Mouse (Mus musculus): ENCODE data around the gene Kpna4. TPM values are rescaled to one million over a fixed set of nuclear protein-coding genes. Genes with fewer than 3 reads are reported as not detected.

Gene Kpna4
- total and polyA plus RNA-seq, 2 experiments from 2014 or later, result 27.3 to 67.0 TPM

GRCm38 (mm10) chr3:69094456-69094855 lies 32.5 kb downstream of the Kpna4 start:
- Histone ChIP-seq H3K4me2 (ENCODE audit: low read depth, low read length, poor library complexity, severe bottlenecking) (no peak overlapping the region), H3K9me3 (ENCODE audit: low read length) (no peaks in the 10 kb centered on the region), H3K9ac (replicated peaks; ENCODE audit: low read length, poor library complexity, severe bottlenecking) (no peak overlapping the region), H3K36me3 (ENCODE audit: insufficient read depth, low read length) (peaks cover 26% of the 10 kb centered on the region), H3K4me1 (ENCODE audit: insufficient read depth, low read length) (no peaks in the 10 kb centered on the region), H3K4me3 (ENCODE audit: low read depth, low read length) (no peak overlapping the region), H3K27me3 (ENCODE audit: insufficient read depth, low read length) (no peaks in the 10 kb centered on the region), H3K27ac (ENCODE audit: low read depth, low read length) (no peak overlapping the region)
- DNase-seq (ENCODE audit: low spot score) (no peak), ATAC-seq (ENCODE audit: low FRiP score) (no peak)
- no peak for TF ChIP-seq CTCF (IDR thresholded peaks at IDR 0.05)
- WGBS, result 95% methylated on average over 7 of the region's 7 CpGs

- Histone ChIP-seq H3K4me2 (ENCODE audit: low read depth, low read length, poor library complexity, severe bottlenecking) (no peak overlapping the region), H3K27me3 (ENCODE audit: insufficient read depth, low read length) (no peaks in the 10 kb centered on the region), H3K9ac (replicated peaks; ENCODE audit: low read length, poor library complexity, severe bottlenecking) (no peak overlapping the region), H3K36me3 (ENCODE audit: insufficient read depth, low read length) (no peaks in the 10 kb centered on the region), H3K4me3 (ENCODE audit: low read depth, low read length) (no peak overlapping the region), H3K27ac (ENCODE audit: low read depth, low read length) (no peak overlapping the region), H3K4me1 (ENCODE audit: insufficient read depth, low read length) (no peaks in the 10 kb centered on the region), H3K9me3 (ENCODE audit: low read length) (no peaks in the 10 kb centered on the region)
- WGBS, result 27% methylated on average over 1 of the region's 1 CpGs
- DNase-seq (ENCODE audit: low spot score) (peak; percentile 69), ATAC-seq (ENCODE audit: low FRiP score) (no peak)
- TF ChIP-seq CTCF (IDR thresholded peaks at IDR 0.05), result peak; percentile 79
Measured at GRCm38 (mm10) chr3:69064005-69064404, 62.9 kb downstream of the Kpna4 start.

GRCm38 (mm10) chr3:69062764-69063163 lies 64.1 kb downstream of the Kpna4 start:
- Histone ChIP-seq H3K9me3 (ENCODE audit: low read length) (no peaks in the 10 kb centered on the region), H3K4me3 (ENCODE audit: low read depth, low read length) (no peak overlapping the region), H3K27ac (ENCODE audit: low read depth, low read length) (no peak overlapping the region), H3K4me1 (ENCODE audit: insufficient read depth, low read length) (no peaks in the 10 kb centered on the region), H3K36me3 (ENCODE audit: insufficient read depth, low read length) (no peaks in the 10 kb centered on the region), H3K4me2 (ENCODE audit: low read depth, low read length, poor library complexity, severe bottlenecking) (no peak overlapping the region), H3K9ac (replicated peaks; ENCODE audit: low read length, poor library complexity, severe bottlenecking) (no peak overlapping the region), H3K27me3 (ENCODE audit: insufficient read depth, low read length) (no peaks in the 10 kb centered on the region)
- no peak for ATAC-seq (ENCODE audit: low FRiP score)
- no peak for DNase-seq (ENCODE audit: low spot score)
- TF ChIP-seq CTCF (IDR thresholded peaks at IDR 0.05), result no peak
- 92% methylated on average over 1 of the region's 1 CpGs for WGBS

GRCm38 (mm10) chr3:69060672-69061071 lies 66.2 kb downstream of the Kpna4 start:
- DNase-seq (ENCODE audit: low spot score), result no peak
- no peak overlapping the region for H3K4me3 ChIP-seq (ENCODE audit: low read depth, low read length)
- no peak overlapping the region for H3K4me2 ChIP-seq (ENCODE audit: low read depth, low read length, poor library complexity, severe bottlenecking)
- WGBS, result 97% methylated on average over 4 of the region's 4 CpGs
- H3K27ac ChIP-seq (ENCODE audit: low read depth, low read length), result no peak overlapping the region
- TF ChIP-seq CTCF (IDR thresholded peaks at IDR 0.05), result no peak
- H3K36me3 ChIP-seq (ENCODE audit: insufficient read depth, low read length), result no peaks in the 10 kb centered on the region
- no peaks in the 10 kb centered on the region for H3K4me1 ChIP-seq (ENCODE audit: insufficient read depth, low read length)
- no peaks in the 10 kb centered on the region for H3K27me3 ChIP-seq (ENCODE audit: insufficient read depth, low read length)
- H3K9me3 ChIP-seq (ENCODE audit: low read length), result no peaks in the 10 kb centered on the region
- no peak overlapping the region for H3K9ac ChIP-seq (replicated peaks; ENCODE audit: low read length, poor library complexity, severe bottlenecking)
- ATAC-seq (ENCODE audit: low FRiP score), result no peak

- no peaks in the 10 kb centered on the region for H3K36me3 ChIP-seq (ENCODE audit: insufficient read depth, low read length)
- DNase-seq (ENCODE audit: low spot score), result no peak
- no peak overlapping the region for H3K4me2 ChIP-seq (ENCODE audit: low read depth, low read length, poor library complexity, severe bottlenecking)
- H3K4me3 ChIP-seq (ENCODE audit: low read depth, low read length), result no peak overlapping the region
- ATAC-seq (ENCODE audit: low FRiP score), result no peak
- no peak overlapping the region for H3K27ac ChIP-seq (ENCODE audit: low read depth, low read length)
- no peak for TF ChIP-seq CTCF (IDR thresholded peaks at IDR 0.05)
- H3K9ac ChIP-seq (replicated peaks; ENCODE audit: low read length, poor library complexity, severe bottlenecking), result no peak overlapping the region
- H3K4me1 ChIP-seq (ENCODE audit: insufficient read depth, low read length), result no peaks in the 10 kb centered on the region
- no peaks in the 10 kb centered on the region for H3K27me3 ChIP-seq (ENCODE audit: insufficient read depth, low read length)
- H3K9me3 ChIP-seq (ENCODE audit: low read length), result no peaks in the 10 kb centered on the region
- WGBS, result 85% methylated on average over 3 of the region's 3 CpGs
Measured at GRCm38 (mm10) chr3:69055871-69056270, 71.0 kb downstream of the Kpna4 start.

- no peak overlapping the region for H3K4me3 ChIP-seq (ENCODE audit: low read depth, low read length)
- no peak for DNase-seq (ENCODE audit: low spot score)
- no peak for ATAC-seq (ENCODE audit: low FRiP score)
- TF ChIP-seq CTCF (IDR thresholded peaks at IDR 0.05), result no peak
- no peaks in the 10 kb centered on the region for H3K36me3 ChIP-seq (ENCODE audit: insufficient read depth, low read length)
- no peaks in the 10 kb centered on the region for H3K4me1 ChIP-seq (ENCODE audit: insufficient read depth, low read length)
- H3K9ac ChIP-seq (replicated peaks; ENCODE audit: low read length, poor library complexity, severe bottlenecking), result no peak overlapping the region
- no peak overlapping the region for H3K4me2 ChIP-seq (ENCODE audit: low read depth, low read length, poor library complexity, severe bottlenecking)
- H3K27ac ChIP-seq (ENCODE audit: low read depth, low read length), result no peak overlapping the region
- WGBS, result 87% methylated on average over 7 of the region's 7 CpGs
- H3K9me3 ChIP-seq (ENCODE audit: low read length), result no peaks in the 10 kb centered on the region
- H3K27me3 ChIP-seq (ENCODE audit: insufficient read depth, low read length), result no peaks in the 10 kb centered on the region
Measured at GRCm38 (mm10) chr3:69054760-69055432, 72.0 kb downstream of the Kpna4 start.
